Mouse (Mus musculus) forebrain, embryonic 14.5 days (tissue): ENCODE measurements around the gene Eef1e1. TPM values are rescaled to one million over a fixed set of nuclear protein-coding genes. Genes with fewer than 3 reads are reported as not detected.

Source experiments
- ATAC-seq: fragments of 200-750 bp; cut with Nextera tagmentation; 2 replicates; pipeline ENCODE4 v1.8.0; 2017; ENCODE audit warnings: mild to moderate bottlenecking, moderate library complexity
- DNase-seq: peaks from one replicate; pipeline ENCODE4 v3.0.0-alpha.2; 2015; ENCODE audit warnings: low spot score
- H3K27ac ChIP-seq: fragments of 300-500 bp; sonication (generic); 2 replicates; pipeline ENCODE4 v1.5.1; 2014; ENCODE audit warnings: low read depth, mild to moderate bottlenecking, control low read depth, low read length, moderate library complexity
- H3K27me3 ChIP-seq: fragments of 300-500 bp; sonication (generic); replicated peaks from 2 replicates; pipeline ENCODE4 v1.6.1; 2014; ENCODE audit warnings: low read length, control low read depth, mixed read lengths; ENCODE audit not compliant: control insufficient read depth, insufficient read depth
- H3K36me3 ChIP-seq: fragments of 300-500 bp; sonication (generic); 2 replicates; pipeline ENCODE4 v1.6.1; 2014; ENCODE audit warnings: low read length, control low read depth; ENCODE audit not compliant: control insufficient read depth, insufficient read depth
- H3K4me1 ChIP-seq: fragments of 300-500 bp; sonication (generic); 2 replicates; pipeline ENCODE4 v1.6.1; 2014; ENCODE audit warnings: antibody characterized with exemption, low read length, control low read depth; ENCODE audit not compliant: control insufficient read depth, insufficient read depth
- H3K4me2 ChIP-seq: fragments of 300-500 bp; sonication (generic); 2 replicates; pipeline ENCODE4 v1.6.1; 2014; ENCODE audit warnings: mild to moderate bottlenecking, control low read depth, low read length
- H3K4me3 ChIP-seq: fragments of 300-500 bp; sonication (generic); 2 replicates; pipeline ENCODE4 v1.5.1; 2014; ENCODE audit warnings: low read depth, low read length, control low read depth
- H3K9ac ChIP-seq: fragments of 300-500 bp; sonication (generic); 2 replicates; pipeline ENCODE4 v1.6.1; 2014; ENCODE audit warnings: mild to moderate bottlenecking, low read length, control low read depth, moderate library complexity
- H3K9me3 ChIP-seq: fragments of 300-500 bp; sonication (generic); replicated peaks from 2 replicates; pipeline ENCODE4 v1.6.1; 2016; ENCODE audit warnings: low read length, control low read depth, mixed read lengths; ENCODE audit not compliant: control insufficient read depth
- WGBS: fragments of 180-500 bp; shearing (Covaris S2); extraction: QIAGEN DNeasy Blood & Tissue Kit; methylation state at CpG from one replicate; pipeline ENCODE4 v1.1.7; 2014; 5-methylcytosine and 5-hydroxymethylcytosine counted together
- polyA plus RNA-seq: library from polyadenylated mRNA; unstranded; fragments of >200 nt; fragmentation: Nextera tagmentation; extraction: Ambion mirVana; gene quantifications from 2 replicates; pipeline ENCODE4 v1.2.1, GENCODE M21; 2014

Gene Eef1e1
- polyA plus RNA-seq, 1 experiment from 2014 or later, result 112 TPM

DNA sequence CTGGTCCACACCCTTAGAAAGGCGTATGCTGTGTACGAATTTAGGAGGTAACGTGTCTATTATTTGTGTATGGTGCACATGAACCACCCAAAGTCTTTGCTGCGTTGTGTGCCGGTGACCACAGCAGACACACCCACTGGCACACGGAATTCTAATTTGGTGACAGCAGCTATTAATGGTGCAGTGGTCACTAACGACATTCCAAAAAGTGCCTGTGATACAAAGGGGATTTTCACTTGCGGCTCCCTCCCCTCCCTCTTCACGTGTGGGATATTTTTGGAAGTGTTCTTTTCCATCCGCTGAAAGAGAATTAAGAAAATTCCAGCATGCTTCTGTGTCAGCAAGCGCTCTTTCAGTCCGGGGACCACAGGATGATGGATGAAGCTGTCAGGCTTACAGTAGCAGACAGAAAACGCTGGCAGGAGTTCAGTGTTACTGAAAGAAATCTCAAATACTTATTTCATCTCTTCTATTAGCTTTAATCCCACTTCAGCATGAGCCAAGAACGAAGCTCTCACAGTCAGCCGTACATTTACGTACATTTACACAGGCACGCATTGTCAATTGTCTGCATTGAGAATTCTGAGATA, 56.5 kb downstream of the Eef1e1 start:
- WGBS, result 50% methylated on average over 17 of the region's 17 CpGs
- Histone ChIP-seq H3K9ac (no peak overlapping the region), H3K9me3 (no peaks in the 10 kb centered on the region), H3K27me3 (no peaks in the 10 kb centered on the region), H3K4me3 (no peak overlapping the region), H3K4me1 (no peaks in the 10 kb centered on the region), H3K4me2 (no peak overlapping the region), H3K36me3 (peaks cover 8% of the 10 kb centered on the region), H3K27ac (no peak overlapping the region)
- DNase-seq (peak; percentile 11), ATAC-seq (0 out of 2 replicates have a peak, but pooled peaks have one; percentile 20)

DNA sequence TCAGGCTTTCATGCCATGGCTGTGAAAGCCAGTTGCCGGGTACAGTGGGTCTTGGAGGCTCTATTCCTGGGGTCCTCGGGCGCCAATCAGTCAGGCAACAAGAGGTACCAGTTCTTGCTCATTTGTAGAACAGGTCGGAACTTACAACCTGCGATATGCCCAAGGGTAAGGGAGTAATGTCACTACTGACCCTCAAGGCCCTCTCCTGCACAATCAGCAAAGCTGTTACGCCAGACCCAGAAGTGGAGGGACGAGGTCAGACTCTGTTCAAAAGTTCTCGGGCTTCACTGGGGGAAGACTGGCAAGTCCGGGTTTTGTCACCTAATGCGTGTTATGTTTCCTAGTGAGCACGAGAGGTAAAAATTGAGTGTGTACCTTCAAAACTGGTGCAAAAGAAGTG, 58.0 kb downstream of the Eef1e1 start:
- Histone ChIP-seq H3K4me2 (no peak overlapping the region), H3K9ac (no peak overlapping the region), H3K4me1 (no peaks in the 10 kb centered on the region), H3K27ac (no peak overlapping the region), H3K27me3 (no peaks in the 10 kb centered on the region), H3K4me3 (no peak overlapping the region), H3K36me3 (peaks cover 8% of the 10 kb centered on the region), H3K9me3 (no peaks in the 10 kb centered on the region)
- WGBS, result 85% methylated on average over 11 of the region's 11 CpGs
- ATAC-seq (no peak), DNase-seq (no peak)

DNA sequence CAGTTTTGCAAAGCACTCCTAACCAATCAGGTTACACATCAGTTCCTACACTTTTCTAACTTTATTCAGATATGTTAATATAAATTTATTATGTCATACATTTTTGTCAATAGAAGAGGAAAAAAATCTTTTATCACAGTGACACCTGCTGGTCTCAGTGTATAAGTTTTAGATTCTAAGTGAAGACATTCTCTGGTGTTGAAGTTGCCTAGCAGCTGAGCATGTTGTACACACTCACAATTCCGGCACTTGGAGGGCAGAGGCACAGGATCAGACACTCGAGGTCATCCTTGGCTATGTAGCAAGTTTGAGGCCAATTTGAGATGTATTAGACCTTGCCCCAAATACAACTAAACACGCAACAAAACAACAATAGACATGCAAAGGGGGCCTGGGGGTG, 61.8 kb downstream of the Eef1e1 start:
- no peaks in the 10 kb centered on the region for H3K36me3 ChIP-seq
- no peaks in the 10 kb centered on the region for H3K9me3 ChIP-seq
- no peaks in the 10 kb centered on the region for H3K4me1 ChIP-seq
- H3K4me2 ChIP-seq, result no peak overlapping the region
- ATAC-seq, result 0 out of 2 replicates have a peak, but pooled peaks have one; percentile 34
- no peaks in the 10 kb centered on the region for H3K27me3 ChIP-seq
- H3K27ac ChIP-seq, result no peak overlapping the region
- no peak overlapping the region for H3K4me3 ChIP-seq
- peak; percentile 51 for DNase-seq
- no peak overlapping the region for H3K9ac ChIP-seq
- WGBS, result 75% methylated on average over 3 of the region's 3 CpGs

DNA sequence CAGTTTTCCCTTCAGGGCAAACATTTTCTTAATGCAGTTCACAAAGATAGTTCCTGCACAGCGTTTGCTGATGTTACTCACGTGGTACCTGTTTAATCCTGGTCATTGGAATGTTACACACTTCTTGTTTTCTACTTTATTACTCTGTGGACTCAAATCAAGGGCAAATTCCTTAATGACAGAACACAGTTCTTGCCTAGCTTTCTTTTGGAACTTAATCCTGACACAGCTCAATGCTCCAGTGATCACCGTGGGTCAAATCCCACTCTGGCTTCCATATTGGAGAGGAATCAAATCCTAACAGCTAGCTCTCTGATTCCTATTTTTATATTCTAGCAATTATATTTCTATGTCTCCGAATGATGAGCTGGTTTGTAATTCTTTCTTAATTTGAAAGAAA, 62.4 kb downstream of the Eef1e1 start:
- Histone ChIP-seq H3K27ac (no peak overlapping the region), H3K4me1 (no peaks in the 10 kb centered on the region)

More for the DNA sequence above, 62.4 kb downstream of the Eef1e1 start:
- no peaks in the 10 kb centered on the region for H3K36me3 ChIP-seq
- H3K4me2 ChIP-seq, result no peak overlapping the region
- H3K27me3 ChIP-seq, result no peaks in the 10 kb centered on the region
- no peak overlapping the region for H3K9ac ChIP-seq
- H3K4me3 ChIP-seq, result no peak overlapping the region
- WGBS, result 71% methylated on average over 4 of the region's 4 CpGs
- ATAC-seq (no peak), DNase-seq (no peak)
- H3K9me3 ChIP-seq, result no peaks in the 10 kb centered on the region

Other genes starting within 250 kb of the Eef1e1 start
- gene Txndc5, start 130.2 kb downstream of the Eef1e1 start, polyA plus RNA-seq, result 69.4 and 72.6 TPM in 2 replicates
- 21.6 and 24.6 TPM in 2 replicates for gene Bloc1s5, start 23.9 kb downstream of the Eef1e1 start, polyA plus RNA-seq